Mouse (Mus musculus): ENCODE data around the gene Osbpl11. TPM values are rescaled to one million over a fixed set of nuclear protein-coding genes. Genes with fewer than 3 reads are reported as not detected.

The Osbpl11 gene
- polyA plus RNA-seq, 1 experiment from 2014 or later, result 17.6 TPM

GRCm38 (mm10) chr16:33289981-33290380 is 105.1 kb downstream of the Osbpl11 start:
- H3K27ac ChIP-seq, result no peak overlapping the region
- no peaks in the 10 kb centered on the region for H3K27me3 ChIP-seq
- H3K9ac ChIP-seq, result no peak overlapping the region
- 83% methylated on average over 7 of the region's 7 CpGs for WGBS
- H3K9me3 ChIP-seq, result peaks cover 9% of the 10 kb centered on the region; the same call in 1 of the 2 replicates
- ATAC-seq (ENCODE audit: low FRiP score, low read depth), result no peak
- H3K4me3 ChIP-seq, result no peak overlapping the region
- no peaks in the 10 kb centered on the region for H3K4me1 ChIP-seq
- H3K4me2 ChIP-seq (replicated peaks), result no peak overlapping the region
- peaks cover 97% of the 10 kb centered on the region for H3K36me3 ChIP-seq

- Histone ChIP-seq H3K4me3 (no peak overlapping the region), H3K36me3 (peaks cover 98% of the 10 kb centered on the region), H3K4me2 (replicated peaks) (no peak overlapping the region), H3K27ac (no peak overlapping the region), H3K4me1 (no peaks in the 10 kb centered on the region), H3K9me3 (peaks cover 9% of the 10 kb centered on the region; the same call in 1 of the 2 replicates), H3K9ac (no peak overlapping the region), H3K27me3 (no peaks in the 10 kb centered on the region)
- ATAC-seq (ENCODE audit: low FRiP score, low read depth), result no peak
- 96% methylated on average over 7 of the region's 7 CpGs for WGBS
Measured at GRCm38 (mm10) chr16:33292241-33292640, 107.4 kb downstream of the Osbpl11 start.

Other genes starting within 250 kb of the Osbpl11 start
- 2.0 and 2.7 TPM in 2 replicates for gene Iqcg, start 128.9 kb upstream of the Osbpl11 start, polyA plus RNA-seq (2015; fragmentation: Nextera tagmentation; extraction: Ambion mirVana)
- 915 and 966 TPM in 2 replicates for gene Rpl35a, start 128.6 kb upstream of the Osbpl11 start, polyA plus RNA-seq (2015; fragmentation: Nextera tagmentation; extraction: Ambion mirVana)
- gene Lmln, start 122.5 kb upstream of the Osbpl11 start, polyA plus RNA-seq (2015; fragmentation: Nextera tagmentation; extraction: Ambion mirVana), result 3.4 and 4.0 TPM in 2 replicates
- gene Snx4, start 66.4 kb downstream of the Osbpl11 start, polyA plus RNA-seq (2015; fragmentation: Nextera tagmentation; extraction: Ambion mirVana), result 89.2 and 90.0 TPM in 2 replicates
- 67.0 and 72.5 TPM in 2 replicates for gene Zfp148, start 195.8 kb downstream of the Osbpl11 start, polyA plus RNA-seq (2015; fragmentation: Nextera tagmentation; extraction: Ambion mirVana)

Data from limb, embryonic 13.5 days (tissue).